Comparison of ENCODE assay signal across 10 mouse cellular contexts in genomic region chr4:84407328-84408028, GRCm38 (mm10).
A peak's percentile ranks its signal among the peaks of the same experiment; 100 is the strongest.
DNase-seq lines count a peak whose midpoint lies in the region; ATAC-seq lines count a peak whose summit lies in the region.
"Had no signal": no experiment of that assay in that cellular context is flagged by ENCODE, and none has a peak within 500 bp of the region (broad histone marks: within the 10 kb centered on the region; RNA-seq: fewer than 3 reads in every experiment).

No protein-coding gene starts in this region.

- peak; percentile 23 for DNase-seq in 3T3-L1 (ENCODE audit: low read depth, low spot score)
- peak; percentile 56 for DNase-seq in MN1 (ENCODE audit: low spot score)
- DNase-seq in kidney, adult 18-20 months, result peak; percentile 53
- DNase-seq in lung, postnatal 10 days, result peak; percentile 14
- no peak for DNase-seq in hindbrain, embryonic 11.5 days (ENCODE audit: low spot score)
- no peak for DNase-seq in spleen, postnatal 36 days (ENCODE audit: low spot score in 2 of 2)
- no peak for DNase-seq in heart, postnatal 36 days

- no peak overlapping the region for H3K9ac ChIP-seq in hindbrain, embryonic 11.5 days (ENCODE audit: low read depth, low read length)
- no peak overlapping the region for H3K9ac ChIP-seq in forebrain, embryonic 16.5 days (replicated peaks; ENCODE audit: low read depth, low read length)

- H3K4me2 ChIP-seq in hindbrain, embryonic 11.5 days (replicated peaks; ENCODE audit: low read depth, low read length), result no peak overlapping the region
- no peak overlapping the region for H3K4me2 ChIP-seq in forebrain, embryonic 16.5 days (ENCODE audit: low read length)

- no peaks in the 10 kb centered on the region for H3K36me3 ChIP-seq in hindbrain, embryonic 11.5 days (ENCODE audit: control insufficient read depth, insufficient read depth, low read length)
- no peaks in the 10 kb centered on the region for H3K36me3 ChIP-seq in forebrain, embryonic 16.5 days (ENCODE audit: control insufficient read depth, insufficient read depth)
- H3K36me3 ChIP-seq: G1E had no signal

- ATAC-seq in hindbrain, embryonic 11.5 days (ENCODE audit: low FRiP score), result no peak
- ATAC-seq in forebrain, embryonic 16.5 days, result no peak
- ATAC-seq: hindbrain, postnatal 0 days had no signal

- H3K4me1 ChIP-seq in hindbrain, embryonic 11.5 days (replicated peaks; ENCODE audit: control insufficient read depth, insufficient read depth, low read length), result no peaks in the 10 kb centered on the region
- H3K4me1 ChIP-seq in forebrain, embryonic 16.5 days (replicated peaks; ENCODE audit: control insufficient read depth, insufficient read depth, low read length), result peaks cover 6% of the 10 kb centered on the region

- H3K9me3 ChIP-seq in hindbrain, embryonic 11.5 days (ENCODE audit: control insufficient read depth, low read length), result no peaks in the 10 kb centered on the region
- no peaks in the 10 kb centered on the region for H3K9me3 ChIP-seq in forebrain, embryonic 16.5 days (ENCODE audit: control insufficient read depth, low read length)

- WGBS in hindbrain, embryonic 11.5 days, result 54% methylated on average over 6 of the region's 6 CpGs
- 79% methylated on average over 6 of the region's 6 CpGs for WGBS in forebrain, embryonic 16.5 days

- intact Hi-C loops in heart, postnatal 36 days (cut with DNase I), result no loop called here

- no peak overlapping the region for H3K27ac ChIP-seq in hindbrain, embryonic 11.5 days (ENCODE audit: low read depth, low read length)
- H3K27ac ChIP-seq in forebrain, embryonic 16.5 days (ENCODE audit: low read length), result no peak overlapping the region
- H3K27ac ChIP-seq: hindbrain, postnatal 0 days had no signal

- no peak overlapping the region for H3K4me3 ChIP-seq in hindbrain, embryonic 11.5 days (ENCODE audit: low read depth, low read length)
- no peak overlapping the region for H3K4me3 ChIP-seq in forebrain, embryonic 16.5 days (replicated peaks; ENCODE audit: low read length)

- no peaks in the 10 kb centered on the region for H3K27me3 ChIP-seq in hindbrain, embryonic 11.5 days (ENCODE audit: control insufficient read depth, insufficient read depth, low read length)
- H3K27me3 ChIP-seq in forebrain, embryonic 16.5 days (replicated peaks; ENCODE audit: control insufficient read depth, insufficient read depth, low read length), result no peaks in the 10 kb centered on the region

Comparison
In these comparisons a context has a peak if more than half of its experiments do, and no peak if none do; other contexts are left out.
1. DNase-seq: peak in 3T3-L1 (single experiment), MN1 (single experiment), kidney, adult 18-20 months (single experiment) and lung, postnatal 10 days (single experiment); none in hindbrain, embryonic 11.5 days (single experiment), spleen, postnatal 36 days (0 of 2) and heart, postnatal 36 days (0 of 2).